Mouse (Mus musculus) ES-Bruce4 (cell line): ENCODE measurements around the gene Nudc. TPM values are rescaled to one million over a fixed set of nuclear protein-coding genes. Genes with fewer than 3 reads are reported as not detected.

ENCODE experiments used
- H3K27ac ChIP-seq: 2 replicates; pipeline ENCODE4 v1.5.1; 2012; ENCODE audit warnings: low read length, inconsistent platforms; ENCODE audit not compliant: insufficient read depth
- H3K27me3 ChIP-seq: 2 replicates; pipeline ENCODE4 v1.6.1; 2012; ENCODE audit warnings: mild to moderate bottlenecking, low read length, inconsistent platforms; ENCODE audit not compliant: control insufficient read depth, poor library complexity, insufficient read depth, severe bottlenecking
- H3K36me3 ChIP-seq: 2 replicates; pipeline ENCODE4 v1.6.1; 2012; ENCODE audit warnings: inconsistent platforms, mild to moderate bottlenecking, low read length, moderate library complexity; ENCODE audit not compliant: control insufficient read depth, poor library complexity, insufficient read depth, severe bottlenecking
- H3K4me1 ChIP-seq: one replicate; pipeline ENCODE4 v1.8.1; 2011; ENCODE audit warnings: low read length; ENCODE audit not compliant: control insufficient read depth, insufficient read depth
- H3K4me3 ChIP-seq: 2 replicates; pipeline ENCODE4 v1.5.1; 2011; ENCODE audit warnings: low read depth, mild to moderate bottlenecking, low read length
- H3K9ac ChIP-seq: 2 replicates; pipeline ENCODE4 v1.6.1; 2012; ENCODE audit warnings: low read depth, mild to moderate bottlenecking, inconsistent platforms; ENCODE audit not compliant: poor library complexity, severe bottlenecking
- H3K9me3 ChIP-seq: replicated peaks from 2 replicates; pipeline ENCODE4 v1.6.1; 2012; ENCODE audit warnings: mild to moderate bottlenecking, low read length, inconsistent platforms; ENCODE audit not compliant: control insufficient read depth, poor library complexity, insufficient read depth, severe bottlenecking
- CTCF ChIP-seq: IDR thresholded peaks from one replicate; pipeline ENCODE4 v1.8.1; 2011; ENCODE audit warnings: low read depth, low read length
- EP300 ChIP-seq: IDR thresholded peaks from 2 replicates; pipeline ENCODE4 v1.6.1; 2011; ENCODE audit warnings: low read depth, low read length; ENCODE audit not compliant: insufficient read depth
- POLR2A ChIP-seq: IDR thresholded peaks from one replicate; pipeline ENCODE4 v1.8.1; 2011; ENCODE audit warnings: low read length; ENCODE audit not compliant: insufficient read depth
- polyA plus RNA-seq: library from polyadenylated mRNA; stranded (reverse); fragments of >200 nt; gene quantifications from 2 replicates; pipeline ENCODE4 v1.2.4, GENCODE M21; 2011; ENCODE audit warnings: low read depth; ENCODE audit not compliant: missing spikeins, insufficient read depth, insufficient read length

Gene Nudc
- polyA plus RNA-seq, 1 experiment, result 274 TPM

DNA sequence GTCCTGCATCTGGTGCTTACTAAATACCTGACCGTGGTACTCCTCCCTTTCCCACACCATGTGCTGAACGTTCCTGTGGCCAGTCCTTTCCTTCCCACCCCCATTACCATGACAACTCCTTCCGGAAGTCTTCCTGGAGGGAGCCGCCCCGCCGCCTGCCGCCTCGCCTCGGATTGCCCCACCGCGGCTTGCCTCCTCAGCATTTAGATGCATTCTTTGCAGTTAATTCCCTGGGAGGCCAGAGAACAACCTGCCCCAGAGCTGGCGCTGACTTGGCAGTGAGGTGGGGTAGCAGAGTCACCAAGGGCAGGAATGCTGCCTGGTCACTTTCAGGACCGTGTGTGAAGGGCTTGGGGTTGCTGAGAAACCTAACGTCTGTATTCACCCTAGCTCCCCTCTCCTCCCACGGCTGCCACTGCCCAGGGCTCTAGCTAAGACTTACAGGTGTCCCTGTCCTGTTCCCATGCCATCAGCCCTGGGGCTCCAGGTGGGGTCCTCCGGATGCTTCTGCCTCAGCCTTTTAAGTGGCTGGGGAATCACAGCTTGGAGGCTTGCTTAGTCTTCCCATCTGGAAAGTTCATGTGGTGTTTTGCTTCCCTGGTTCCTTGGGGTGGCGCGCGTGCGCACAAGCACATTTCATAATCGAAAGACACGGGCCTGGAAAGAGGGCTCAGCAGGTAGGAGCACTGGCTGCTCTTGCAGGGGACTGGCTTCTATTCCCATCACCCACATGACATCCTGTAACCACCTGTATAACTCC lies 61.4 kb downstream of the Nudc start:
- Histone ChIP-seq H3K9ac (no peak overlapping the region), H3K27me3 (no peaks in the 10 kb centered on the region), H3K4me3 (peak overlapping the region; percentile 45), H3K4me1 (peaks cover 11% of the 10 kb centered on the region), H3K27ac (peak overlapping the region; percentile 42), H3K9me3 (no peaks in the 10 kb centered on the region), H3K36me3 (no peaks in the 10 kb centered on the region)
- TF ChIP-seq POLR2A (no peak), CTCF (peak; percentile 24), EP300 (peak; percentile 64; the same call in 1 of the 2 replicates)

Other genes starting within 250 kb of the Nudc start
- gene Wdtc1, start 192.5 kb downstream of the Nudc start, polyA plus RNA-seq, result 69.2 and 71.5 TPM in 2 replicates
- gene Slc9a1, start 176.3 kb downstream of the Nudc start, polyA plus RNA-seq, result 18.4 and 21.4 TPM in 2 replicates
- gene Tent5b, start 65.9 kb downstream of the Nudc start, polyA plus RNA-seq, result 10.9 and 12.4 TPM in 2 replicates
- 10.4 and 13.6 TPM in 2 replicates for gene Trnp1, start 47.4 kb downstream of the Nudc start, polyA plus RNA-seq
- 10.2 and 13.2 TPM in 2 replicates for gene Kdf1, start 27.0 kb downstream of the Nudc start, polyA plus RNA-seq
- gene Nr0b2, start 7.4 kb upstream of the Nudc start, polyA plus RNA-seq, result not detected in 2 replicates
- gene Gpatch3, start 28.7 kb upstream of the Nudc start, polyA plus RNA-seq, result 3.9 and 7.9 TPM in 2 replicates
- gene Gpn2, start 38.4 kb upstream of the Nudc start, polyA plus RNA-seq, result 22.2 and 24.3 TPM in 2 replicates
- gene Sfn, start 56.2 kb upstream of the Nudc start, polyA plus RNA-seq, result 250 and 292 TPM in 2 replicates
- gene Zdhhc18, start 104.2 kb upstream of the Nudc start, polyA plus RNA-seq, result 34.4 and 43.8 TPM in 2 replicates
- 12.8 and 15.2 TPM in 2 replicates for gene Pigv, start 126.7 kb upstream of the Nudc start, polyA plus RNA-seq
- 119 and 123 TPM in 2 replicates for gene Arid1a, start 210.8 kb upstream of the Nudc start, polyA plus RNA-seq